Mouse (Mus musculus): ENCODE measurements at regions not wholly inside any gene's neighbourhood (a gene's known extent, or its start where the extent isn't known, plus 50 kb on each side); places are given as distances from the start of the nearest gene placed in this dataset.

- Histone ChIP-seq H3K4me1 (no peaks in the 10 kb centered on the region), H3K4me2 (replicated peaks) (no peak overlapping the region), H3K36me3 (no peaks in the 10 kb centered on the region), H3K27me3 (no peaks in the 10 kb centered on the region), H3K27ac (replicated peaks) (no peak overlapping the region), H3K9ac (replicated peaks) (no peak overlapping the region), H3K9me3 (no peaks in the 10 kb centered on the region), H3K4me3 (no peak overlapping the region)
- no peak for ATAC-seq (ENCODE audit: low FRiP score, low read depth)
- 84% methylated on average over 3 of the region's 3 CpGs for WGBS
These were observed 352.8 kb downstream of the Rnd3 start for GRCm38 (mm10) chr2:50796087-50796486.

DNA sequence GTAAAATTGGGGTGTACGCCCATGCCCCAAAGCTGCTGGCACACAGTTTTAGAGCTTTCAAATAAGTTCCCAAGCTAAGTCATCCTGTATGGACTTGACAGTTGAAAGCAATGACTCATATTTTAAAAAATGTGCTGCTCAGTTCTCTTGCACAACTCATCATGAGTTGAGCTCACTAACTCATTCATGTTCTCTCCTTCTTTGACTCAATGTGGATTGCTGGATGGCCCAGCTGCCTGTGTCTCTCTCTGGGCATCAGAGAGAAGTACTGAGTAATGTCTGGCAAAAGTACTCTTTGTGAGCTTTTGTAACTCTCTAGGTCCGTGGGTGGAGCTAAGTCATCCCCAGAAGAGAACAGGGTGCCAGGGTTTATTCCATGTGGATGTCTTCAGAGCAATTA is 355.3 kb downstream of the Rnd3 start:
- H3K27me3 ChIP-seq: no peaks in the 10 kb centered on the region
- no peaks in the 10 kb centered on the region for H3K4me1 ChIP-seq
- WGBS: 81% methylated on average over 2 of the region's 2 CpGs
- H3K9ac ChIP-seq (replicated peaks): no peak overlapping the region
- no peak overlapping the region for H3K4me2 ChIP-seq (replicated peaks)
- H3K36me3 ChIP-seq: no peaks in the 10 kb centered on the region
- no peak overlapping the region for H3K27ac ChIP-seq (replicated peaks)
- no peaks in the 10 kb centered on the region for H3K9me3 ChIP-seq
- ATAC-seq (ENCODE audit: low FRiP score, low read depth): no peak
- no peak overlapping the region for H3K4me3 ChIP-seq

DNA sequence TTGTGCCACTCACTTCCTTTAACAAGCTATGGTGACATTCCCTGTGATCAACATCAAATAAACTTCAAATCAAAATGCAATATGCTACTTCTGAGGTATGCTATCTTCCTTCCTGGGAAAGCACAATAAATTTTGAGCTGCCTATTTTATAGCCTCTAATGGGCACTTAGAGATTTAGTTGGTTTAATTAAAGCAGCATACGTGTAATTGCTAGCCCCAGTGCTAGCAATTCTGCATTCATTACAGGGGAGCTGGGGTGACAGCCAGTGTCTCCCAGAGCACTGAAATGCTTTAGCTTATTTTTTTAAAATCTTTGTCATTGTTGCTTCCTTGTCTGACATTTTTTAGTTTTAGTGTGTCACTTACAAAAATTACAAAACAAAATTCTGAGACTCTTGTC is 355.8 kb downstream of the Rnd3 start:
- no peak for ATAC-seq (ENCODE audit: low FRiP score, low read depth)
- no peak overlapping the region for H3K9ac ChIP-seq (replicated peaks)
- H3K27ac ChIP-seq (replicated peaks): no peak overlapping the region
- no peak overlapping the region for H3K4me2 ChIP-seq (replicated peaks)
- H3K27me3 ChIP-seq: no peaks in the 10 kb centered on the region
- H3K36me3 ChIP-seq: no peaks in the 10 kb centered on the region
- 65% methylated on average over 1 of the region's 1 CpGs for WGBS
- no peak overlapping the region for H3K4me3 ChIP-seq
- no peaks in the 10 kb centered on the region for H3K9me3 ChIP-seq
- H3K4me1 ChIP-seq: no peaks in the 10 kb centered on the region

GRCm38 (mm10) chr2:50789051-50789651 is 359.8 kb downstream of the Rnd3 start:
- H3K9ac ChIP-seq (replicated peaks): no peak overlapping the region
- H3K4me2 ChIP-seq (replicated peaks): no peak overlapping the region
- no peaks in the 10 kb centered on the region for H3K36me3 ChIP-seq
- 86% methylated on average over 4 of the region's 4 CpGs for WGBS
- no peak overlapping the region for H3K4me3 ChIP-seq
- H3K9me3 ChIP-seq: no peaks in the 10 kb centered on the region
- ATAC-seq (ENCODE audit: low FRiP score, low read depth): no peak
- H3K27ac ChIP-seq (replicated peaks): no peak overlapping the region
- no peaks in the 10 kb centered on the region for H3K27me3 ChIP-seq
- no peaks in the 10 kb centered on the region for H3K4me1 ChIP-seq

GRCm38 (mm10) chr2:50772101-50772500 is 376.8 kb downstream of the Rnd3 start:
- Histone ChIP-seq H3K4me3 (no peak overlapping the region), H3K27me3 (no peaks in the 10 kb centered on the region), H3K4me2 (replicated peaks) (no peak overlapping the region), H3K27ac (replicated peaks) (no peak overlapping the region), H3K4me1 (no peaks in the 10 kb centered on the region), H3K9me3 (no peaks in the 10 kb centered on the region), H3K9ac (replicated peaks) (no peak overlapping the region), H3K36me3 (no peaks in the 10 kb centered on the region)
- WGBS: 85% methylated on average over 8 of the region's 8 CpGs
- ATAC-seq (ENCODE audit: low FRiP score, low read depth): no peak

DNA sequence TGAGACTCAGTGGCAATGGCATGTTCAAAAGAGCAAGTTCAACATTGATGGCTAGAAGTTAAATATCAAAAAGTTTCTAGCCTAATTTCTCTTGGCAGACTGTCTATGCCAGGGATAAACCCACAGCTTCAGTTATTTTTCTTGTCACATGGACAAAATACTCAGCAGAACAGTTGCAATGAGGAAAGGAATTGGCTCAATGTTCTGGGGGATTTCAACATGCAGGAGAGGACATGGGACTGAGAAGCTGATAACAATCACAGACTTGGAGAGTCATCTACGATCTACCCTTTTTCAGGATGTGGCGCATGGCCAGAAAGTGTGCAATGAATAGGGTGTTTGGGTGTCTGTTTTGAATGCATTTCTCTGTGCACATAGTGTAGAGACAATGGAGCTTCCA is 389.9 kb downstream of the Rnd3 start:
- no peak for ATAC-seq (ENCODE audit: low FRiP score, low read depth)
- Histone ChIP-seq H3K27me3 (no peaks in the 10 kb centered on the region), H3K4me3 (no peak overlapping the region), H3K9me3 (no peaks in the 10 kb centered on the region), H3K4me2 (replicated peaks) (no peak overlapping the region), H3K36me3 (no peaks in the 10 kb centered on the region), H3K4me1 (peaks cover 13% of the 10 kb centered on the region), H3K9ac (replicated peaks) (no peak overlapping the region), H3K27ac (replicated peaks) (no peak overlapping the region)
- 94% methylated on average over 2 of the region's 2 CpGs for WGBS

- H3K27ac ChIP-seq (replicated peaks): no peak overlapping the region
- H3K27me3 ChIP-seq: no peaks in the 10 kb centered on the region
- H3K4me2 ChIP-seq (replicated peaks): no peak overlapping the region
- no peak overlapping the region for H3K9ac ChIP-seq (replicated peaks)
- H3K4me3 ChIP-seq: no peak overlapping the region
- H3K4me1 ChIP-seq: peaks cover 13% of the 10 kb centered on the region
- 91% methylated on average over 21 of the region's 21 CpGs for WGBS
- no peaks in the 10 kb centered on the region for H3K36me3 ChIP-seq
- no peak for ATAC-seq (ENCODE audit: low FRiP score, low read depth)
- no peaks in the 10 kb centered on the region for H3K9me3 ChIP-seq
These were observed 390.9 kb downstream of the Rnd3 start for GRCm38 (mm10) chr2:50757837-50758541.

- peak overlapping the region; percentile 84 for H3K27ac ChIP-seq (replicated peaks)
- H3K4me2 ChIP-seq (replicated peaks): peak overlapping the region; percentile 13
- H3K27me3 ChIP-seq: no peaks in the 10 kb centered on the region
- peaks cover 22% of the 10 kb centered on the region for H3K4me1 ChIP-seq
- H3K4me3 ChIP-seq: no peak overlapping the region
- no peak overlapping the region for H3K9ac ChIP-seq (replicated peaks)
- WGBS: 22% methylated on average over 9 of the region's 9 CpGs
- no peaks in the 10 kb centered on the region for H3K36me3 ChIP-seq
- peak; percentile 84 for ATAC-seq (ENCODE audit: low FRiP score, low read depth)
- H3K9me3 ChIP-seq: no peaks in the 10 kb centered on the region
These were observed 393.1 kb downstream of the Rnd3 start for GRCm38 (mm10) chr2:50755616-50756450.

DNA sequence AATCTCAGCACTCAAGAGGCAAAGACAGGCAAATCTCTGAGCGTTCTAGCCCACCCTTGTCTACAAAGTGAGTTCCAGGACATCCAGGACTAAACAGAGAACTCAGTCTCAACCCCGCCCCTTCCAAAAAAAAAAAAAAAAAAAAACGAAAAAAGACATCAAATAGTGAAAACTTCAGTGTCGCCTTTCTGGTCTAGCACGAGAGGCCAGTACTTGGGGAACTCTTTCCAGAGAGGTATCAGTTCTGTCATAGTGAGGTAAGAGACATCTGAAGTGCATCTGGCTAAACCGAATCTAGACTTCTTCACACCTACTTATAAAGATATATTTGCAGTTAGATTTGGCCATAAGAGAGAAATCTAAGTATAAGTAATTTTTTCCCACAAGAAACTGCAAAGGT is 393.8 kb downstream of the Rnd3 start:
- Histone ChIP-seq H3K27me3 (no peaks in the 10 kb centered on the region), H3K4me1 (peaks cover 28% of the 10 kb centered on the region), H3K27ac (replicated peaks) (peak overlapping the region; percentile 84), H3K4me2 (replicated peaks) (no peak overlapping the region), H3K9ac (replicated peaks) (no peak overlapping the region), H3K4me3 (no peak overlapping the region), H3K36me3 (no peaks in the 10 kb centered on the region), H3K9me3 (no peaks in the 10 kb centered on the region)
- ATAC-seq (ENCODE audit: low FRiP score, low read depth): peak; percentile 14; the same call in 1 of the 2 replicates
- 33% methylated on average over 6 of the region's 6 CpGs for WGBS

- 83% methylated on average over 9 of the region's 9 CpGs for WGBS
- H3K9me3 ChIP-seq: no peaks in the 10 kb centered on the region
- no peak for ATAC-seq (ENCODE audit: low FRiP score, low read depth)
These were observed 396.5 kb downstream of the Rnd3 start for GRCm38 (mm10) chr2:50752408-50752807.

GRCm38 (mm10) chr2:50750799-50751198 is 398.1 kb downstream of the Rnd3 start:
- no peaks in the 10 kb centered on the region for H3K9me3 ChIP-seq
- H3K36me3 ChIP-seq: no peaks in the 10 kb centered on the region
- peak overlapping the region; percentile 39 for H3K27ac ChIP-seq (replicated peaks)
- ATAC-seq (ENCODE audit: low FRiP score, low read depth): no peak
- H3K9ac ChIP-seq (replicated peaks): no peak overlapping the region
- peaks cover 22% of the 10 kb centered on the region for H3K4me1 ChIP-seq
- WGBS: 21% methylated on average over 5 of the region's 5 CpGs
- no peak overlapping the region for H3K4me2 ChIP-seq (replicated peaks)
- H3K27me3 ChIP-seq: no peaks in the 10 kb centered on the region
- H3K4me3 ChIP-seq: no peak overlapping the region

More at GRCm38 (mm10) chr2:50752408-50752807, 396.5 kb downstream of the Rnd3 start:
- H3K9ac ChIP-seq (replicated peaks): no peak overlapping the region
- no peak overlapping the region for H3K4me3 ChIP-seq
- peaks cover 28% of the 10 kb centered on the region for H3K4me1 ChIP-seq
- no peaks in the 10 kb centered on the region for H3K36me3 ChIP-seq
- no peak overlapping the region for H3K4me2 ChIP-seq (replicated peaks)
- H3K27ac ChIP-seq (replicated peaks): 0 out of 2 replicates have a peak overlapping the region, but pooled peaks have one; percentile 6
- H3K27me3 ChIP-seq: no peaks in the 10 kb centered on the region

- WGBS: 73% methylated on average over 13 of the region's 13 CpGs
- Histone ChIP-seq H3K9ac (replicated peaks) (no peak overlapping the region), H3K27me3 (no peaks in the 10 kb centered on the region), H3K4me2 (replicated peaks) (no peak overlapping the region), H3K9me3 (no peaks in the 10 kb centered on the region), H3K4me1 (0 out of 2 replicates have a peak, but pooled peaks cover 7% of the 10 kb centered on the region), H3K27ac (replicated peaks) (no peak overlapping the region), H3K4me3 (no peak overlapping the region), H3K36me3 (no peaks in the 10 kb centered on the region)
- ATAC-seq (ENCODE audit: low FRiP score, low read depth): peak; percentile 68
These were observed 404.2 kb downstream of the Rnd3 start for GRCm38 (mm10) chr2:50744625-50745214.
